ENCODE assay signal across 13 mouse cellular contexts in genomic region chr11:112154712-112155319, GRCm38 (mm10).
A peak's percentile ranks its signal among the peaks of the same experiment; 100 is the strongest.
DNase-seq lines count a peak whose midpoint lies in the region; ATAC-seq and TF ChIP-seq lines count a peak whose summit lies in the region.
"Had no signal": no experiment of that assay in that cellular context is flagged by ENCODE, and none has a peak within 500 bp of the region (broad histone marks: within the 10 kb centered on the region; RNA-seq: fewer than 3 reads in every experiment).

No protein-coding gene starts in this region.

- TF ChIP-seq CTCF in heart, adult 2 months (IDR thresholded peaks at IDR 0.05): no peak
- TF ChIP-seq CTCF in stomach, postnatal 0 days (IDR thresholded peaks at IDR 0.05; ENCODE audit: low read depth): no peak

- no peak for ATAC-seq in heart, embryonic 13.5 days (ENCODE audit: extremely low read depth, insufficient number of reproducible peaks, low FRiP score, low TSS enrichment)
- ATAC-seq in midbrain, embryonic 11.5 days (ENCODE audit: low FRiP score): no peak
- ATAC-seq in stomach, postnatal 0 days (ENCODE audit: low FRiP score, low TSS enrichment): no peak

- H3K9me3 ChIP-seq in heart, embryonic 13.5 days: 0 out of 2 replicates have a peak, but pooled peaks cover 3% of the 10 kb centered on the region
- H3K9me3 ChIP-seq in midbrain, embryonic 11.5 days (ENCODE audit: control insufficient read depth, low read length): no peaks in the 10 kb centered on the region
- H3K9me3 ChIP-seq in midbrain, embryonic 10.5 days (replicated peaks): no peaks in the 10 kb centered on the region
- H3K9me3 ChIP-seq in stomach, postnatal 0 days (ENCODE audit: control insufficient read depth, low read length): no peaks in the 10 kb centered on the region
- H3K9me3 ChIP-seq: embryonic facial prominence, embryonic 12.5 days; midbrain, embryonic 12.5 days had no signal

- no peaks in the 10 kb centered on the region for H3K36me3 ChIP-seq in heart, embryonic 13.5 days
- no peaks in the 10 kb centered on the region for H3K36me3 ChIP-seq in heart, adult 2 months (ENCODE audit: control insufficient read depth, insufficient read depth, low read length)
- H3K36me3 ChIP-seq in midbrain, embryonic 11.5 days (ENCODE audit: control insufficient read depth, insufficient read depth, low read length): no peaks in the 10 kb centered on the region
- no peaks in the 10 kb centered on the region for H3K36me3 ChIP-seq in midbrain, embryonic 10.5 days
- H3K36me3 ChIP-seq in stomach, postnatal 0 days (ENCODE audit: control insufficient read depth, insufficient read depth, low read length): no peaks in the 10 kb centered on the region
- H3K36me3 ChIP-seq: embryonic facial prominence, embryonic 12.5 days; midbrain, embryonic 12.5 days had no signal

- no peaks in the 10 kb centered on the region for H3K79me2 ChIP-seq in heart, adult 2 months (replicated peaks; ENCODE audit: control insufficient read depth, insufficient read depth, low read length)

- no peak for TF ChIP-seq EP300 in heart, adult 2 months (IDR thresholded peaks at IDR 0.05; ENCODE audit: insufficient read depth, low read depth, low read length)
- no peak for TF ChIP-seq EP300 in stomach, postnatal 0 days (optimal IDR thresholded peaks at IDR 0.05)

- no peak for TF ChIP-seq POLR2A in heart, adult 2 months (IDR thresholded peaks at IDR 0.05; ENCODE audit: insufficient read depth, low read depth, low read length)

- intact Hi-C loops in heart, adult 2 months (cut with DNase I): no loop called here

- H3K9ac ChIP-seq in heart, embryonic 13.5 days: no peak overlapping the region
- H3K9ac ChIP-seq in heart, adult 2 months (ENCODE audit: low read depth, low read length): no peak overlapping the region
- H3K9ac ChIP-seq in midbrain, embryonic 11.5 days (ENCODE audit: low read length): no peak overlapping the region
- no peak overlapping the region for H3K9ac ChIP-seq in stomach, postnatal 0 days (ENCODE audit: low read length)
- H3K9ac ChIP-seq: embryonic facial prominence, embryonic 12.5 days; midbrain, embryonic 12.5 days had no signal

- H3K4me2 ChIP-seq in heart, embryonic 13.5 days: peak overlapping the region; percentile 57
- H3K4me2 ChIP-seq in midbrain, embryonic 11.5 days: no peak overlapping the region
- H3K4me2 ChIP-seq in stomach, postnatal 0 days (replicated peaks; ENCODE audit: low read depth): 0 out of 2 replicates have a peak overlapping the region, but pooled peaks have one; percentile 14
- H3K4me2 ChIP-seq: embryonic facial prominence, embryonic 12.5 days; midbrain, embryonic 12.5 days had no signal

- WGBS in heart, embryonic 13.5 days: 30% methylated on average over 11 of the region's 11 CpGs
- 22% methylated on average over 11 of the region's 11 CpGs for WGBS in heart, adult 2 months
- 72% methylated on average over 11 of the region's 11 CpGs for WGBS in midbrain, embryonic 11.5 days
- 69% methylated on average over 11 of the region's 11 CpGs for WGBS in midbrain, embryonic 10.5 days
- WGBS in stomach, postnatal 0 days: 20% methylated on average over 11 of the region's 11 CpGs

- no peak overlapping the region for H3K4me3 ChIP-seq in heart, embryonic 13.5 days
- H3K4me3 ChIP-seq in heart, adult 2 months: no peak overlapping the region
- no peak overlapping the region for H3K4me3 ChIP-seq in midbrain, embryonic 11.5 days (ENCODE audit: low read depth, low read length)
- H3K4me3 ChIP-seq in midbrain, embryonic 10.5 days: no peak overlapping the region
- H3K4me3 ChIP-seq in stomach, postnatal 0 days (ENCODE audit: low read depth, low read length): no peak overlapping the region
- H3K4me3 ChIP-seq: embryonic facial prominence, embryonic 12.5 days; midbrain, embryonic 12.5 days had no signal

- no peaks in the 10 kb centered on the region for H3K27me3 ChIP-seq in heart, embryonic 13.5 days (replicated peaks)
- no peaks in the 10 kb centered on the region for H3K27me3 ChIP-seq in heart, adult 2 months (ENCODE audit: control insufficient read depth, insufficient read depth, low read length)
- no peaks in the 10 kb centered on the region for H3K27me3 ChIP-seq in midbrain, embryonic 11.5 days (ENCODE audit: control insufficient read depth, insufficient read depth, low read length)
- H3K27me3 ChIP-seq in midbrain, embryonic 10.5 days (ENCODE audit: low read depth, poor library complexity, severe bottlenecking): 0 out of 2 replicates have a peak, but pooled peaks cover 3% of the 10 kb centered on the region
- H3K27me3 ChIP-seq in stomach, postnatal 0 days (ENCODE audit: control insufficient read depth, insufficient read depth, low read length): no peaks in the 10 kb centered on the region
- H3K27me3 ChIP-seq: CH12.LX; embryonic facial prominence, embryonic 12.5 days; midbrain, embryonic 12.5 days had no signal

- no peak overlapping the region for H3K27ac ChIP-seq in heart, embryonic 13.5 days (replicated peaks)
- H3K27ac ChIP-seq in heart, adult 2 months: no peak overlapping the region
- H3K27ac ChIP-seq in midbrain, embryonic 11.5 days (ENCODE audit: low read depth, low read length): no peak overlapping the region
- no peak overlapping the region for H3K27ac ChIP-seq in midbrain, embryonic 10.5 days (replicated peaks)
- no peak overlapping the region for H3K27ac ChIP-seq in stomach, postnatal 0 days (replicated peaks)
- H3K27ac ChIP-seq: embryonic facial prominence, embryonic 12.5 days; midbrain, embryonic 12.5 days had no signal

- no peak for DNase-seq in heart, adult 2 months
- peak; percentile 71 for DNase-seq in midbrain, embryonic 11.5 days (ENCODE audit: low spot score, missing footprints)
- no peak for DNase-seq in midbrain, embryonic 10.5 days (ENCODE audit: low spot score)
- DNase-seq in kidney, postnatal 36 days: peak; percentile 1 to 2
- DNase-seq in stomach, postnatal 0 days (ENCODE audit: low spot score): no peak
- no peak for DNase-seq in layer of hippocampus, postnatal 25 days (ENCODE audit: extremely low spot score in 1 of 2, low spot score in 1 of 2)
- DNase-seq in left cerebral cortex, adult 9 months (ENCODE audit: low spot score in 2 of 2): no peak
- DNase-seq: gastrocnemius, postnatal 25 days; thymus, postnatal 14 days had no signal

- H3K4me1 ChIP-seq in heart, embryonic 13.5 days: peaks cover 8% of the 10 kb centered on the region
- no peaks in the 10 kb centered on the region for H3K4me1 ChIP-seq in heart, adult 2 months (ENCODE audit: control insufficient read depth, insufficient read depth, low read length)
- no peaks in the 10 kb centered on the region for H3K4me1 ChIP-seq in midbrain, embryonic 11.5 days (ENCODE audit: control insufficient read depth, insufficient read depth, low read length)
- H3K4me1 ChIP-seq in midbrain, embryonic 10.5 days: peaks cover 9% of the 10 kb centered on the region
- no peaks in the 10 kb centered on the region; the same call in 1 of the 2 replicates for H3K4me1 ChIP-seq in stomach, postnatal 0 days (replicated peaks; ENCODE audit: control insufficient read depth, insufficient read depth)

Comparison
In these comparisons a context has a peak if more than half of its experiments do, and no peak if none do; other contexts are left out.
1. DNase-seq: peak in midbrain, embryonic 11.5 days (single experiment) and kidney, postnatal 36 days (2 of 2); none in heart, adult 2 months (0 of 2), midbrain, embryonic 10.5 days (single experiment), stomach, postnatal 0 days (single experiment), layer of hippocampus, postnatal 25 days (0 of 2) and left cerebral cortex, adult 9 months (0 of 2).